Mouse (Mus musculus): Measurements from ENCODE around the gene Olfr1442.
"Not testable (repeated sequence)": the region's sequence is repeated elsewhere in the genome, so short reads cannot be mapped to it uniquely, and the experiment has no call there.

Olfr1442 gene

GRCm38 (mm10) chr19:12670139-12670538, at the start of gene Olfr1442:
Gene Olfr1442 (plus strand): TSS chr19:12670439.
- in situ Hi-C loops (cut with MboI; ENCODE audit: low sequenced_read_pairs), result no loop called here

GRCm38 (mm10) chr19:12633176-12633575, 37.1 kb upstream of the Olfr1442 start, which contains the start of gene Glyat:
Gene Glyat (plus strand): TSS chr19:12633308.
- in situ Hi-C loops (cut with MboI; ENCODE audit: low sequenced_read_pairs), result no loop called here

GRCm38 (mm10) chr19:12634259-12634658, 36.0 kb upstream of the Olfr1442 start:
- in situ Hi-C loops (cut with MboI; ENCODE audit: low sequenced_read_pairs), result no loop called here

GRCm38 (mm10) chr19:12634963-12635362, 35.3 kb upstream of the Olfr1442 start:
- in situ Hi-C loops (cut with MboI; ENCODE audit: low sequenced_read_pairs), result no loop called here

GRCm38 (mm10) chr19:12636863-12637262, 33.4 kb upstream of the Olfr1442 start:
- in situ Hi-C loops (cut with MboI; ENCODE audit: low sequenced_read_pairs), result no loop called here

GRCm38 (mm10) chr19:12638049-12638448, 32.2 kb upstream of the Olfr1442 start:
- in situ Hi-C loops (cut with MboI; ENCODE audit: low sequenced_read_pairs), result no loop called here

GRCm38 (mm10) chr19:12649511-12649910, 20.7 kb upstream of the Olfr1442 start:
- in situ Hi-C loops (cut with MboI; ENCODE audit: low sequenced_read_pairs), result no loop called here

GRCm38 (mm10) chr19:12666156-12666555, 4.1 kb upstream of the Olfr1442 start:
- in situ Hi-C loops (cut with MboI; ENCODE audit: low sequenced_read_pairs), result no loop called here

GRCm38 (mm10) chr19:12668601-12669000, 1.6 kb upstream of the Olfr1442 start:
- in situ Hi-C loops (cut with MboI; ENCODE audit: low sequenced_read_pairs), result not testable (repeated sequence)

GRCm38 (mm10) chr19:12671051-12671450, 812 bp downstream of the Olfr1442 start:
- in situ Hi-C loops (cut with MboI; ENCODE audit: low sequenced_read_pairs), result no loop called here

- in situ Hi-C loops (cut with MboI; ENCODE audit: low sequenced_read_pairs), result no loop called here
Observed at GRCm38 (mm10) chr19:12677812-12678211, 7.6 kb downstream of the Olfr1442 start, which contains the start of gene Olfr1443. Gene Olfr1443 (plus strand): TSS chr19:12678112.

- in situ Hi-C loops (cut with MboI; ENCODE audit: low sequenced_read_pairs), result no loop called here
Observed at GRCm38 (mm10) chr19:12684638-12685037, 14.4 kb downstream of the Olfr1442 start.

GRCm38 (mm10) chr19:12685231-12685630, 15.0 kb downstream of the Olfr1442 start:
- in situ Hi-C loops (cut with MboI; ENCODE audit: low sequenced_read_pairs), result no loop called here

GRCm38 (mm10) chr19:12695590-12695989, 25.4 kb downstream of the Olfr1442 start, which contains the start of gene Keg1:
Gene Keg1 (plus strand): TSS chr19:12695786.
- in situ Hi-C loops (cut with MboI; ENCODE audit: low sequenced_read_pairs), result no loop called here

GRCm38 (mm10) chr19:12696221-12696620, 26.0 kb downstream of the Olfr1442 start:
- in situ Hi-C loops (cut with MboI; ENCODE audit: low sequenced_read_pairs), result no loop called here

- in situ Hi-C loops (cut with MboI; ENCODE audit: low sequenced_read_pairs), result no loop called here
Observed at GRCm38 (mm10) chr19:12708458-12708857, 38.2 kb downstream of the Olfr1442 start.

- in situ Hi-C loops (cut with MboI; ENCODE audit: low sequenced_read_pairs), result no loop called here
Observed at GRCm38 (mm10) chr19:12708986-12709385, 38.7 kb downstream of the Olfr1442 start.

- in situ Hi-C loops (cut with MboI; ENCODE audit: low sequenced_read_pairs), result no loop called here
Observed at GRCm38 (mm10) chr19:12719189-12719588, 49.0 kb downstream of the Olfr1442 start.

GRCm38 (mm10) chr19:12720463-12720862, 50.2 kb downstream of the Olfr1442 start:
- in situ Hi-C loops (cut with MboI; ENCODE audit: low sequenced_read_pairs), result no loop called here

- in situ Hi-C loops (cut with MboI; ENCODE audit: low sequenced_read_pairs), result not testable (repeated sequence)
Observed at GRCm38 (mm10) chr19:12720919-12721318, 50.7 kb downstream of the Olfr1442 start.

GRCm38 (mm10) chr19:12721596-12721995, 51.4 kb downstream of the Olfr1442 start:
- in situ Hi-C loops (cut with MboI; ENCODE audit: low sequenced_read_pairs), result not testable (repeated sequence)

GRCm38 (mm10) chr19:12722308-12722707, 52.1 kb downstream of the Olfr1442 start:
- in situ Hi-C loops (cut with MboI; ENCODE audit: low sequenced_read_pairs), result no loop called here

- in situ Hi-C loops (cut with MboI; ENCODE audit: low sequenced_read_pairs), result no loop called here
Observed at GRCm38 (mm10) chr19:12725851-12726250, 55.6 kb downstream of the Olfr1442 start.

Data from CH12F3 (cell line).